Mouse (Mus musculus): Measurements from ENCODE around the gene Sac3d1. TPM values are rescaled to one million over a fixed set of nuclear protein-coding genes. Genes with fewer than 3 reads are reported as not detected.

Sac3d1 gene
- polyA plus RNA-seq (2021) = 17.0 TPM

GRCm38 (mm10) chr19:6117986-6118676 lies at the start of gene Sac3d1:
Sac3d1 (minus strand) TSS chr19:6118650.
- ChIA-PET POLR2A (interaction anchor here (1.0 to 1.5 kb wide), 4 partner anchors 9 to 72 kb away, joined by 3 to 5 read pairs (median 3); partner anchors contain the start of genes Syvn1 and Vps51), CTCF (interaction anchor here (1.0 kb wide), 1 partner anchor 21 kb away, joined by 3 read pairs; no protein-coding TSS in a partner anchor)
- H3K27me3 ChIP-seq = no peaks in the 10 kb centered on the region
- ATAC-seq (peak; percentile 54), DNase-seq (ENCODE audit: low read depth, low spot score) (peak; percentile 67)
- no peak for TF ChIP-seq CTCF (IDR thresholded peaks at IDR 0.05)
- in situ Hi-C loops (cut with MboI; ENCODE audit: low pct_unique_long_range_greater_than_20kb) = no loop called here

- ChIA-PET POLR2A (no interaction called here), CTCF (interaction anchor here (1.9 kb wide), 1 partner anchor 67 kb away, joined by 5 read pairs; no protein-coding TSS in a partner anchor)
- TF ChIP-seq CTCF (IDR thresholded peaks at IDR 0.05) = no peak
Measured at GRCm38 (mm10) chr19:6166750-6167149, 48.3 kb upstream of the Sac3d1 start.

GRCm38 (mm10) chr19:6163872-6164547 lies 45.6 kb upstream of the Sac3d1 start:
- DNase-seq (ENCODE audit: low read depth, low spot score) (no peak), ATAC-seq (no peak)
- H3K27me3 ChIP-seq = peaks cover 10% of the 10 kb centered on the region
- in situ Hi-C loops (cut with MboI; ENCODE audit: low pct_unique_long_range_greater_than_20kb) = no loop called here
- TF ChIP-seq CTCF (IDR thresholded peaks at IDR 0.05) = no peak
- ChIA-PET POLR2A (interaction anchor here (1.8 kb wide), 1 partner anchor 64 kb away, joined by 4 read pairs; no protein-coding TSS in a partner anchor), CTCF (no interaction called here)

More at GRCm38 (mm10) chr19:6166750-6167149, 48.3 kb upstream of the Sac3d1 start:
- DNase-seq (ENCODE audit: low read depth, low spot score) (no peak), ATAC-seq (no peak)
- H3K27me3 ChIP-seq = peaks cover 22% of the 10 kb centered on the region
- in situ Hi-C loops (cut with MboI; ENCODE audit: low pct_unique_long_range_greater_than_20kb) = no loop called here

- TF ChIP-seq CTCF (IDR thresholded peaks at IDR 0.05) = no peak
- in situ Hi-C loops (cut with MboI; ENCODE audit: low pct_unique_long_range_greater_than_20kb) = loop anchor here (5.0 kb wide), 1 partner anchor 75 kb away; no protein-coding TSS in a partner anchor
- no peaks in the 10 kb centered on the region for H3K27me3 ChIP-seq
- CTCF ChIA-PET = interaction anchor here (0.9 to 2.0 kb wide), 3 partner anchors 16 to 96 kb away, joined by 3 to 5 read pairs (median 4); partner anchors contain the start of genes Arl2, Atg2a and Batf2
- POLR2A ChIA-PET = interaction anchor here (1.7 kb wide), 1 partner anchor 74 kb away, joined by 4 read pairs; no protein-coding TSS in a partner anchor
- ATAC-seq = peak; percentile 54
- DNase-seq (ENCODE audit: low read depth, low spot score) = no peak
Measured at GRCm38 (mm10) chr19:6157220-6157619, 38.8 kb upstream of the Sac3d1 start.

GRCm38 (mm10) chr19:6156372-6156771 lies 37.9 kb upstream of the Sac3d1 start:
- TF ChIP-seq CTCF (IDR thresholded peaks at IDR 0.05) = no peak
- ChIA-PET POLR2A (interaction anchor here (1.7 kb wide), 1 partner anchor 75 kb away, joined by 4 read pairs; no protein-coding TSS in a partner anchor), CTCF (interaction anchor here (0.9 to 1.5 kb wide), 4 partner anchors 22 to 97 kb away, joined by 3 to 4 read pairs (median 3); partner anchors contain the start of gene Atg2a)
- no peak for ATAC-seq
- peaks cover 5% of the 10 kb centered on the region for H3K27me3 ChIP-seq
- no peak for DNase-seq (ENCODE audit: low read depth, low spot score)
- in situ Hi-C loops (cut with MboI; ENCODE audit: low pct_unique_long_range_greater_than_20kb) = loop anchor here (5.0 kb wide), 1 partner anchor 76 kb away; no protein-coding TSS in a partner anchor

GRCm38 (mm10) chr19:6155174-6155573 lies 36.7 kb upstream of the Sac3d1 start:
- ChIA-PET POLR2A (no interaction called here), CTCF (interaction anchor here (1.5 kb wide), 1 partner anchor 38 kb away, joined by 3 read pairs; no protein-coding TSS in a partner anchor)
- DNase-seq (ENCODE audit: low read depth, low spot score) = no peak
- TF ChIP-seq CTCF (IDR thresholded peaks at IDR 0.05) = no peak
- in situ Hi-C loops (cut with MboI; ENCODE audit: low pct_unique_long_range_greater_than_20kb) = loop anchor here (5.0 kb wide), 1 partner anchor 77 kb away; no protein-coding TSS in a partner anchor
- ATAC-seq = no peak
- peaks cover 8% of the 10 kb centered on the region for H3K27me3 ChIP-seq

GRCm38 (mm10) chr19:6144842-6145241 lies 26.4 kb upstream of the Sac3d1 start:
- POLR2A ChIA-PET = no interaction called here
- in situ Hi-C loops (cut with MboI; ENCODE audit: low pct_unique_long_range_greater_than_20kb) = no loop called here
- DNase-seq (ENCODE audit: low read depth, low spot score) = no peak

GRCm38 (mm10) chr19:6141394-6141749 lies 22.9 kb upstream of the Sac3d1 start, which contains the start of gene Arl2:
Arl2 (minus strand) TSS chr19:6141548.
- in situ Hi-C loops (cut with MboI; ENCODE audit: low pct_unique_long_range_greater_than_20kb) = no loop called here
- TF ChIP-seq CTCF (IDR thresholded peaks at IDR 0.05) = no peak
- ATAC-seq = peak; percentile 66
- no peaks in the 10 kb centered on the region for H3K27me3 ChIP-seq
- POLR2A ChIA-PET = interaction anchor here (0.7 to 2.5 kb wide), 4 partner anchors 14 to 199 kb away, joined by 3 to 16 read pairs (median 4); partner anchors contain the start of genes Map4k2, Ppp2r5b and Snx15
- DNase-seq (ENCODE audit: low read depth, low spot score) = peak; percentile 68
- CTCF ChIA-PET = interaction anchor here (0.8 to 2.6 kb wide), 20 partner anchors 9 to 193 kb away, joined by 3 to 19 read pairs (median 4); partner anchors contain the start of genes Gpha2, Men1, Ppp2r5b and Snx15

More at GRCm38 (mm10) chr19:6144842-6145241, 26.4 kb upstream of the Sac3d1 start:
- TF ChIP-seq CTCF (IDR thresholded peaks at IDR 0.05) = no peak
- H3K27me3 ChIP-seq = peaks cover 4% of the 10 kb centered on the region
- CTCF ChIA-PET = no interaction called here
- ATAC-seq = no peak

GRCm38 (mm10) chr19:6140678-6141393 lies 22.4 kb upstream of the Sac3d1 start, which contains the start of gene Batf2:
Batf2 (plus strand) TSS chr19:6140983.
- ChIA-PET CTCF (interaction anchor here (0.8 to 2.6 kb wide), 17 partner anchors 9 to 194 kb away, joined by 3 to 19 read pairs (median 4); partner anchors contain the start of genes Gpha2, Men1, Ppp2r5b and Snx15), POLR2A (interaction anchor here (0.8 to 2.5 kb wide), 3 partner anchors 13 to 94 kb away, joined by 4 to 16 read pairs (median 4); partner anchors contain the start of genes Ppp2r5b and Snx15)
- in situ Hi-C loops (cut with MboI; ENCODE audit: low pct_unique_long_range_greater_than_20kb) = no loop called here
- ATAC-seq (peak; percentile 48), DNase-seq (ENCODE audit: low read depth, low spot score) (peak; percentile 83)
- TF ChIP-seq CTCF (IDR thresholded peaks at IDR 0.05) = no peak
- H3K27me3 ChIP-seq = no peaks in the 10 kb centered on the region
